Mouse (Mus musculus) kidney, adult 2 months (tissue): ENCODE measurements around the gene Med29. TPM values are rescaled to one million over a fixed set of nuclear protein-coding genes. Genes with fewer than 3 reads are reported as not detected.
A peak's percentile ranks its signal among the peaks of the same experiment; 100 is the strongest.

Source experiments
- DNase-seq: peaks from one replicate; pipeline ENCODE4 v3.0.0; 2021
- H3K27ac ChIP-seq: fragments of 200-500 bp; 2 replicates; pipeline ENCODE4 v1.5.1; 2012; ENCODE audit warnings: low read depth, low read length, control low read depth, inconsistent platforms; ENCODE audit not compliant: insufficient read depth
- H3K27me3 ChIP-seq: fragments of 200-500 bp; replicated peaks from 2 replicates; pipeline ENCODE4 v1.6.1; 2012; ENCODE audit warnings: mild to moderate bottlenecking, moderate library complexity, low read length, inconsistent platforms; ENCODE audit not compliant: control insufficient read depth, insufficient read depth
- H3K36me3 ChIP-seq: fragments of 200-500 bp; 2 replicates; pipeline ENCODE4 v1.6.1; 2012; ENCODE audit warnings: mild to moderate bottlenecking, moderate library complexity, low read length, inconsistent platforms; ENCODE audit not compliant: control insufficient read depth, insufficient read depth
- H3K4me1 ChIP-seq: fragments of 200-500 bp; 2 replicates; pipeline ENCODE4 v1.6.1; 2011; ENCODE audit warnings: low read length; ENCODE audit not compliant: control insufficient read depth, insufficient read depth
- H3K4me3 ChIP-seq: fragments of 200-500 bp; 2 replicates; pipeline ENCODE4 v1.5.1; 2011; ENCODE audit warnings: mild to moderate bottlenecking, low read depth, low read length, control low read depth; ENCODE audit not compliant: insufficient read depth
- CTCF ChIP-seq: fragments of 200-500 bp; conservative IDR thresholded peaks from 2 replicates; pipeline ENCODE4 v1.5.1; 2011; ENCODE audit warnings: low read depth, mild to moderate bottlenecking, control low read depth, low read length, moderate library complexity, mixed read lengths; ENCODE audit not compliant: insufficient read depth, insufficient read length
- POLR2A ChIP-seq: fragments of 200-500 bp; IDR thresholded peaks from one replicate; pipeline ENCODE4 v1.6.1; 2011; ENCODE audit warnings: low read depth, low read length, control low read depth
- WGBS: fragments of 180-500 bp; shearing (Covaris S2); methylation state at CpG from one replicate; pipeline ENCODE4 v1.1.7; 2018; 5-methylcytosine and 5-hydroxymethylcytosine counted together
- polyA plus RNA-seq: library from polyadenylated mRNA; depleted of rRNA; stranded (reverse); fragments of >200 nt; gene quantifications from 2 replicates; pipeline ENCODE4 v1.2.3, GENCODE M21; 2012; rRNA removed

The Med29 gene
- polyA plus RNA-seq, 1 experiment: 71.9 TPM

GRCm38 (mm10) chr7:28344637-28345036 is 47.9 kb downstream of the Med29 start:
- 5% methylated on average over 4 of the region's 4 CpGs for WGBS
- no peak for TF ChIP-seq POLR2A
- TF ChIP-seq CTCF: peak; percentile 69
- Histone ChIP-seq H3K4me1 (0 out of 2 replicates have a peak, but pooled peaks cover under 1% of the 10 kb centered on the region), H3K4me3 (no peak overlapping the region), H3K36me3 (no peaks in the 10 kb centered on the region), H3K27me3 (no peaks in the 10 kb centered on the region), H3K27ac (no peak overlapping the region)
- DNase-seq: peak; percentile 58

DNA sequence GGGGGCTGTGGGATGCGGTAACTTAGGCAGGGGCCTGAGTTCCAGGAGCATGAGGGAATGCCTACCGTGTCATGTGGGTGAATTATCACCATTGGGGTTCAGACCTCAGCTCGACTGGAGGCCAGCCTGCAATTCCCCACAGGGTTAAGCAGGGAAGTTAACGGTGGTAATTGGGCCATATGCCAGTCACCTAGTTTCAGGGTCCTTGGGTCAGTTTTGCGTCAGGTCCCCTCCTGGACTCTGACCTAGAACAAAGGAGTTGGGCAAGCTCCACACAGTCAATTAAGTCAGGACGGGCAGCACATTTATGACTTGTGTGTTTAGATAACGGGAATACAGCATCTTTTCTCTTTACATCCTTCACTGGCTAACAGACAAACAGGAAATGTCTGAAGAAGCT is 51.1 kb downstream of the Med29 start:
- WGBS: 24% methylated on average over 7 of the region's 7 CpGs
- DNase-seq: no peak
- H3K36me3 ChIP-seq: no peaks in the 10 kb centered on the region
- TF ChIP-seq POLR2A (no peak), CTCF (no peak)
- H3K4me3 ChIP-seq: no peak overlapping the region
- H3K4me1 ChIP-seq: 0 out of 2 replicates have a peak, but pooled peaks cover 6% of the 10 kb centered on the region
- H3K27me3 ChIP-seq: no peaks in the 10 kb centered on the region
- no peak overlapping the region for H3K27ac ChIP-seq

- Histone ChIP-seq H3K4me3 (0 out of 2 replicates have a peak overlapping the region, but pooled peaks have one; percentile 69), H3K27me3 (no peaks in the 10 kb centered on the region), H3K4me1 (peaks cover 9% of the 10 kb centered on the region; the same call in 1 of the 2 replicates), H3K27ac (peak overlapping the region; percentile 97), H3K36me3 (no peaks in the 10 kb centered on the region)
- DNase-seq: peak; percentile 77
- TF ChIP-seq CTCF (peak; percentile 38), POLR2A (no peak)
- 47% methylated on average over 19 of the region's 19 CpGs for WGBS
Measured at GRCm38 (mm10) chr7:28339213-28339917, 53.1 kb downstream of the Med29 start.

GRCm38 (mm10) chr7:28338108-28338998 is 54.2 kb downstream of the Med29 start, which contains the start of gene Supt5:
Supt5 (minus strand) TSS chr7:28338746.
- WGBS: under 1% methylated on average over 76 of the region's 77 CpGs
- Histone ChIP-seq H3K4me1 (peaks cover 9% of the 10 kb centered on the region; the same call in 1 of the 2 replicates), H3K4me3 (peak within 1 kb of the TSS; percentile 93)

More at GRCm38 (mm10) chr7:28338108-28338998, 54.2 kb downstream of the Med29 start, which contains the start of gene Supt5:
- peak within 1 kb of the TSS; percentile 97 for H3K27ac ChIP-seq
- TF ChIP-seq POLR2A: peak; percentile 82
- no peak for TF ChIP-seq CTCF
- no peaks in the 10 kb centered on the region for H3K36me3 ChIP-seq
- peak; percentile 99 for DNase-seq
- H3K27me3 ChIP-seq: no peaks in the 10 kb centered on the region

Other genes starting within 250 kb of the Med29 start
- gene Fbl, start 223.0 kb downstream of the Med29 start, polyA plus RNA-seq: 33.0 and 54.3 TPM in 2 replicates
- 31.1 and 34.8 TPM in 2 replicates for gene Dyrk1b, start 213.2 kb downstream of the Med29 start, polyA plus RNA-seq
- gene Eid2, start 124.8 kb downstream of the Med29 start, polyA plus RNA-seq: 5.2 and 5.7 TPM in 2 replicates
- gene Eid2b, start 115.0 kb downstream of the Med29 start, polyA plus RNA-seq: 7.7 and 10.2 TPM in 2 replicates
- 0.14 TPM in 1 of 2 replicates, not detected in the other for gene Selenov, start 101.5 kb downstream of the Med29 start, polyA plus RNA-seq
- gene Dll3, start 90.5 kb downstream of the Med29 start, polyA plus RNA-seq: not detected in 2 replicates
- 99.0 and 102 TPM in 2 replicates for gene Timm50, start 80.6 kb downstream of the Med29 start, polyA plus RNA-seq
- 86.8 and 88.6 TPM in 2 replicates for gene Supt5, start 54.0 kb downstream of the Med29 start, polyA plus RNA-seq
- 724 and 951 TPM in 2 replicates for gene Rps16, start 42.1 kb downstream of the Med29 start, polyA plus RNA-seq
- gene Plekhg2, start 20.1 kb downstream of the Med29 start, polyA plus RNA-seq: 13.5 and 14.6 TPM in 2 replicates
- gene Zfp36, start 12.5 kb downstream of the Med29 start, polyA plus RNA-seq: 24.6 and 25.5 TPM in 2 replicates
- gene Paf1, start 243 bp upstream of the Med29 start, polyA plus RNA-seq: 72.6 and 78.4 TPM in 2 replicates
- 8.4 and 14.5 TPM in 2 replicates for gene Gmfg, start 44.7 kb upstream of the Med29 start, polyA plus RNA-seq
- 2.5 and 3.1 TPM in 2 replicates for gene Lrfn1, start 59.3 kb upstream of the Med29 start, polyA plus RNA-seq
- not detected in 2 replicates for gene Ifnl2, start 117.7 kb upstream of the Med29 start, polyA plus RNA-seq
- gene Ifnl3, start 130.1 kb upstream of the Med29 start, polyA plus RNA-seq: not detected in 2 replicates
- 12.4 and 13.3 TPM in 2 replicates for gene Sycn, start 148.2 kb upstream of the Med29 start, polyA plus RNA-seq
- gene Nccrp1, start 154.5 kb upstream of the Med29 start, polyA plus RNA-seq: 57.2 and 85.4 TPM in 2 replicates
- 67.0 and 79.0 TPM in 2 replicates for gene Samd4b, start 205.4 kb upstream of the Med29 start, polyA plus RNA-seq
- gene Pak4, start 205.5 kb upstream of the Med29 start, polyA plus RNA-seq: 36.9 and 41.8 TPM in 2 replicates
- not detected in 2 replicates for gene Acp7, start 238.6 kb upstream of the Med29 start, polyA plus RNA-seq